Mouse (Mus musculus) heart, embryonic 15.5 days (tissue): ENCODE measurements around the gene Mapkap1. TPM values are rescaled to one million over a fixed set of nuclear protein-coding genes. Genes with fewer than 3 reads are reported as not detected.

ENCODE experiments used
- ATAC-seq: fragments of 200-750 bp; cut with Nextera tagmentation; replicated peaks from 2 replicates; pipeline ENCODE4 v1.8.0; 2017; ENCODE audit warnings: low read depth, moderate TSS enrichment; ENCODE audit not compliant: insufficient number of reproducible peaks, insufficient read depth, low FRiP score
- H3K27ac ChIP-seq: fragments of 300-500 bp; sonication (generic); 2 replicates; pipeline ENCODE4 v1.5.1; 2015; ENCODE audit warnings: mild to moderate bottlenecking, inconsistent platforms
- H3K27me3 ChIP-seq: fragments of 300-500 bp; sonication (generic); 2 replicates; pipeline ENCODE4 v1.6.1; 2015; ENCODE audit warnings: inconsistent platforms
- H3K36me3 ChIP-seq: fragments of 300-500 bp; sonication (generic); 2 replicates; pipeline ENCODE4 v1.6.1; 2015; ENCODE audit warnings: mild to moderate bottlenecking, inconsistent platforms
- H3K4me1 ChIP-seq: fragments of 300-500 bp; sonication (generic); replicated peaks from 2 replicates; pipeline ENCODE4 v1.6.1; 2015; ENCODE audit warnings: inconsistent platforms
- H3K4me2 ChIP-seq: fragments of 300-500 bp; sonication (generic); 2 replicates; pipeline ENCODE4 v1.6.1; 2015; ENCODE audit warnings: inconsistent platforms, mild to moderate bottlenecking, moderate library complexity
- H3K4me3 ChIP-seq: fragments of 300-500 bp; sonication (generic); 2 replicates; pipeline ENCODE4 v1.5.1; 2015; ENCODE audit warnings: mild to moderate bottlenecking, inconsistent platforms
- H3K9ac ChIP-seq: fragments of 300-500 bp; sonication (generic); 2 replicates; pipeline ENCODE4 v1.6.1; 2015; ENCODE audit warnings: mild to moderate bottlenecking, inconsistent platforms
- H3K9me3 ChIP-seq: fragments of 300-500 bp; sonication (generic); replicated peaks from 2 replicates; pipeline ENCODE4 v1.6.1; 2016; ENCODE audit warnings: inconsistent platforms
- WGBS: fragments of 180-500 bp; shearing (Covaris S2); methylation state at CpG from one replicate; pipeline ENCODE4 v1.1.7; 2015; ENCODE audit warnings: mixed read lengths; 5-methylcytosine and 5-hydroxymethylcytosine counted together
- polyA plus RNA-seq: library from polyadenylated mRNA; unstranded; fragments of >200 nt; fragmentation: Nextera tagmentation; extraction: Ambion mirVana; gene quantifications from 2 replicates; pipeline ENCODE4 v1.2.1, GENCODE M21; 2015

Mapkap1 gene
- polyA plus RNA-seq, 1 experiment from 2014 or later, result 65.2 TPM

GRCm38 (mm10) chr2:34436321-34436720, 29.8 kb downstream of the Mapkap1 start:
- 84% methylated on average over 3 of the region's 3 CpGs for WGBS
- H3K27ac ChIP-seq, result no peak overlapping the region
- no peak for ATAC-seq

DNA sequence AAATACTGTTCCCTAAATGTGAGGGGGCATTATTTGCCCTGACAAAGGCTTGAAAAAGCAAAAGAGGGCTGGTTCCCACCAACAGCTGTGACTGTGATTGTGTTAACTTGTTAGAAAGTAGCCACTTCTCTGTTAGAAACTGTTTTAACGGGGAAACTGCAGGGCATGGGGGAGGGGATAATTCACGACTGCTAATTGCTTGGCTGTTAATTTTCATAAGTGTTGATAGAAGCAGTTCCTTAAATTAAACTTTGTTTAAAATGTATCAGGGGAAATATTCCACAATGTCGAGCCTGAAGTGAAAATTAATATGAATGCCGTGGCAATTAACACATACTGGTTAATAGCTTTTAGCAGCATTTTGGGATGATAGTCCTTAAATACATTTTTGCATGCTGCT, 42.2 kb downstream of the Mapkap1 start:
- no peaks in the 10 kb centered on the region for H3K36me3 ChIP-seq
- H3K4me3 ChIP-seq, result no peak overlapping the region
- WGBS, result 68% methylated on average over 4 of the region's 4 CpGs
- H3K9ac ChIP-seq, result no peak overlapping the region
- ATAC-seq, result no peak
- no peaks in the 10 kb centered on the region for H3K9me3 ChIP-seq
- no peak overlapping the region for H3K27ac ChIP-seq
- H3K4me2 ChIP-seq, result no peak overlapping the region
- no peaks in the 10 kb centered on the region for H3K27me3 ChIP-seq
- peaks cover 5% of the 10 kb centered on the region; the same call in 1 of the 2 replicates for H3K4me1 ChIP-seq

More at GRCm38 (mm10) chr2:34436321-34436720, 29.8 kb downstream of the Mapkap1 start:
- no peaks in the 10 kb centered on the region for H3K27me3 ChIP-seq
- peaks cover 10% of the 10 kb centered on the region; the same call in 1 of the 2 replicates for H3K36me3 ChIP-seq
- no peak overlapping the region for H3K4me3 ChIP-seq
- H3K9me3 ChIP-seq, result no peaks in the 10 kb centered on the region
- no peak overlapping the region for H3K9ac ChIP-seq
- no peak overlapping the region for H3K4me2 ChIP-seq
- no peaks in the 10 kb centered on the region for H3K4me1 ChIP-seq

DNA sequence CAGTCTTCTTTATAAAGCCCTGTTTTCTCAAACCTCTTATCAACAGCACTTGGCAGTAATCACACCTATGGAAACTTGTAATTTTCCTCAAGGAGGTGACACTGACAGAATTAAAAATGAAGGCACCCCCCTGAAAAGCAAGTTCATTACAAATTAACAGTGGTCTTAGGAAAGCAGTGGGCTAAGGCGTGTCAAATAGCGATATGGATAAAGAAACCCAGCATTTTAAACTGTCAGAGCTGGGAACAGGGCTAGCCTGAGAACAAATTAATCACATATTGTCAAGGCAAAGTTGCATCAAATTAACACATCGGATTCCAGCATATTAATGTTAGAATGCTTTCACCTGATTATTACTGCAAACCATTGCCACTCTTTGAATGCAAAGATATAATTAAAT, 55.9 kb downstream of the Mapkap1 start:
- no peak overlapping the region for H3K27ac ChIP-seq
- no peak overlapping the region for H3K4me3 ChIP-seq
- H3K27me3 ChIP-seq, result no peaks in the 10 kb centered on the region
- no peaks in the 10 kb centered on the region for H3K9me3 ChIP-seq
- H3K9ac ChIP-seq, result no peak overlapping the region
- H3K36me3 ChIP-seq, result no peaks in the 10 kb centered on the region
- H3K4me1 ChIP-seq, result no peaks in the 10 kb centered on the region; the same call in 1 of the 2 replicates
- 87% methylated on average over 3 of the region's 3 CpGs for WGBS
- no peak for ATAC-seq
- no peak overlapping the region for H3K4me2 ChIP-seq

- no peak for ATAC-seq
- WGBS, result 59% methylated on average over 7 of the region's 7 CpGs
- Histone ChIP-seq H3K4me3 (no peak overlapping the region), H3K36me3 (no peaks in the 10 kb centered on the region), H3K4me2 (no peak overlapping the region), H3K4me1 (0 out of 2 replicates have a peak, but pooled peaks cover 2% of the 10 kb centered on the region), H3K27me3 (no peaks in the 10 kb centered on the region), H3K9ac (no peak overlapping the region), H3K27ac (no peak overlapping the region), H3K9me3 (no peaks in the 10 kb centered on the region)
These were observed 62.1 kb downstream of the Mapkap1 start for GRCm38 (mm10) chr2:34468559-34469141.

- H3K4me3 ChIP-seq, result no peak overlapping the region
- no peak overlapping the region for H3K27ac ChIP-seq
- no peaks in the 10 kb centered on the region for H3K27me3 ChIP-seq
- WGBS, result 90% methylated on average over 5 of the region's 5 CpGs
- H3K36me3 ChIP-seq, result no peaks in the 10 kb centered on the region
- H3K9ac ChIP-seq, result no peak overlapping the region
- no peak overlapping the region for H3K4me2 ChIP-seq
- H3K4me1 ChIP-seq, result 0 out of 2 replicates have a peak, but pooled peaks cover 2% of the 10 kb centered on the region
- H3K9me3 ChIP-seq, result no peaks in the 10 kb centered on the region
- no peak for ATAC-seq
These were observed 62.8 kb downstream of the Mapkap1 start for GRCm38 (mm10) chr2:34469324-34469723.

- no peaks in the 10 kb centered on the region for H3K36me3 ChIP-seq
- H3K4me3 ChIP-seq, result no peak overlapping the region
- H3K9me3 ChIP-seq, result no peaks in the 10 kb centered on the region
- no peak overlapping the region for H3K4me2 ChIP-seq
- no peak overlapping the region for H3K9ac ChIP-seq
- 74% methylated on average over 3 of the region's 3 CpGs for WGBS
- H3K4me1 ChIP-seq, result no peaks in the 10 kb centered on the region
- H3K27ac ChIP-seq, result no peak overlapping the region
- H3K27me3 ChIP-seq, result no peaks in the 10 kb centered on the region
- ATAC-seq, result no peak
These were observed 67.2 kb downstream of the Mapkap1 start for GRCm38 (mm10) chr2:34473775-34474174.

- H3K36me3 ChIP-seq, result no peaks in the 10 kb centered on the region
- no peak overlapping the region for H3K4me2 ChIP-seq
- H3K9me3 ChIP-seq, result no peaks in the 10 kb centered on the region
- H3K27ac ChIP-seq, result no peak overlapping the region
- no peak overlapping the region for H3K9ac ChIP-seq
- ATAC-seq, result no peak
- no peaks in the 10 kb centered on the region; the same call in 1 of the 2 replicates for H3K4me1 ChIP-seq
- H3K4me3 ChIP-seq, result no peak overlapping the region
- 77% methylated on average over 4 of the region's 4 CpGs for WGBS
- no peaks in the 10 kb centered on the region for H3K27me3 ChIP-seq
These were observed 74.8 kb downstream of the Mapkap1 start for GRCm38 (mm10) chr2:34481401-34481800.

DNA sequence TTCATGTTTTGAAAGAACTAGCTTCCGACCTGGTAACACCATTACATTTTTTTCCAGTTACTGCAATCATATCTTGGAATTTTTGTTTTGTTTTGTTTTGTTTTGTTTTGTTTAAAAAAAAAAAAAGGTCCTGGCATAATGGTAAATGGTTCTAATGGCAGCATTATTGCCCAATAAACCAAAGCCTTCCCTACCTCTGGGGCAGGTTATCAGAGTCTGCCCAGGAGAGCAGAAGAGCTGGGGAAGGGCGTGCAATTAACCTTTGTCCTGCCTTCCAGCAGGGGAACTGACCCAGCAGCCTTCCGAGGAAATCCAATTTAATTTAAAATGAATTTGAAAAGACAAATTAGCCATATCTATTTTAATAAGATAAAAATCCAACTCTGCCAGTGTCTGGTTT, 75.5 kb downstream of the Mapkap1 start:
- H3K36me3 ChIP-seq, result no peaks in the 10 kb centered on the region
- peaks cover under 1% of the 10 kb centered on the region; the same call in 1 of the 2 replicates for H3K4me1 ChIP-seq
- no peak overlapping the region for H3K9ac ChIP-seq
- no peak overlapping the region for H3K27ac ChIP-seq
- WGBS, result 84% methylated on average over 3 of the region's 3 CpGs
- ATAC-seq, result no peak
- H3K27me3 ChIP-seq, result no peaks in the 10 kb centered on the region
- H3K9me3 ChIP-seq, result no peaks in the 10 kb centered on the region
- H3K4me3 ChIP-seq, result no peak overlapping the region
- no peak overlapping the region for H3K4me2 ChIP-seq

GRCm38 (mm10) chr2:34482531-34482930, 76.0 kb downstream of the Mapkap1 start:
- H3K36me3 ChIP-seq, result no peaks in the 10 kb centered on the region
- H3K4me2 ChIP-seq, result no peak overlapping the region
- no peak overlapping the region for H3K27ac ChIP-seq
- no peak for ATAC-seq
- H3K4me3 ChIP-seq, result no peak overlapping the region
- H3K4me1 ChIP-seq, result peaks cover 3% of the 10 kb centered on the region; the same call in 1 of the 2 replicates
- H3K9me3 ChIP-seq, result no peaks in the 10 kb centered on the region
- H3K9ac ChIP-seq, result no peak overlapping the region
- no peaks in the 10 kb centered on the region for H3K27me3 ChIP-seq
- 83% methylated on average over 3 of the region's 3 CpGs for WGBS

GRCm38 (mm10) chr2:34487281-34487680, 80.7 kb downstream of the Mapkap1 start:
- H3K4me3 ChIP-seq, result no peak overlapping the region
- no peaks in the 10 kb centered on the region for H3K9me3 ChIP-seq
- no peaks in the 10 kb centered on the region for H3K27me3 ChIP-seq
- H3K9ac ChIP-seq, result no peak overlapping the region
- H3K4me2 ChIP-seq, result no peak overlapping the region
- H3K36me3 ChIP-seq, result no peaks in the 10 kb centered on the region
- H3K4me1 ChIP-seq, result peaks cover 17% of the 10 kb centered on the region
- 66% methylated on average over 7 of the region's 7 CpGs for WGBS
- ATAC-seq, result no peak
- no peak overlapping the region for H3K27ac ChIP-seq

DNA sequence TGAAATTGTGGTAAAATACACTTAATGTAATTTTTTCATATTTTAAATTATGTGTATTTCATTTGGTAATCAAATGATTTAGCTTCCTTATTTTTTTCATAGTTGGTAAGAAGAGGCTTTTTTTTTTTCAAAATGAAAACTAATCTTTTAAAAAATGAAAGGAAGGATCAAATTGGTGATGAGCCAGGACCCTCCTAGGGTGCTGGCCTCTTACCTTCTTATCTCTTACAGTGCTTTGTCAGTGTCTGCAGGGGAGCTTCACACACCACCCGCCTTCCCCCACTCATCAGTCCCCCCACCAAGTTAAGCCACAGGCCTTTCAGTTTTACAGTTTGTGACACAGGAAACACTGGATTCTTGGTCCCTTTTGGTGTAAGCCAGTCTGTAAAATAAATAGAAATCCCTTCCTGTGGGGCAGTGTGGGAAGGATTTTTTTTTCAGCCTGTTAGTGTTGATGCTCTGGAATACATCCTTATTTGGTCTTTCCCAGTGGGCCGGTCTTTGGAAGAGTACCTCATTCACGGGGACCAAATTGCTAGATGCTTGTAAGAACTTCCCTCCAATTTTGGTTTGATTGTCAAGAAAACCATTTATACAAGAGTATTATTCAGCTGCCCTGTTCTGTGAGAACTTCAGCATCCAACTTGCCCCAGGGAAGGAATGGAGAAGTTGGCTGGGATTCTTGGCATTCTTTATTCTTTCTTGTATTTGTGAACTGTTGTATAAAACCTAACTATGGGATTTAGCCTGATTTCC, 97.6 kb downstream of the Mapkap1 start:
- 28% methylated on average over 3 of the region's 3 CpGs for WGBS
- Histone ChIP-seq H3K27ac (no peak overlapping the region; the same call in 1 of the 2 replicates), H3K4me1 (0 out of 2 replicates have a peak, but pooled peaks cover 5% of the 10 kb centered on the region), H3K27me3 (no peaks in the 10 kb centered on the region), H3K9me3 (no peaks in the 10 kb centered on the region), H3K36me3 (peaks cover 3% of the 10 kb centered on the region), H3K4me2 (no peak overlapping the region), H3K4me3 (no peak overlapping the region), H3K9ac (no peak overlapping the region)
- no peak for ATAC-seq
